Mouse (Mus musculus): ENCODE data around the gene Fance. TPM values are rescaled to one million over a fixed set of nuclear protein-coding genes. Genes with fewer than 3 reads are reported as not detected.
A peak's percentile ranks its signal among the peaks of the same experiment; 100 is the strongest.

The Fance gene
- polyA plus RNA-seq (2016; fragmentation: Nextera tagmentation; extraction: Ambion mirVana) = 18.8 and 22.1 TPM in 2 replicates

DNA sequence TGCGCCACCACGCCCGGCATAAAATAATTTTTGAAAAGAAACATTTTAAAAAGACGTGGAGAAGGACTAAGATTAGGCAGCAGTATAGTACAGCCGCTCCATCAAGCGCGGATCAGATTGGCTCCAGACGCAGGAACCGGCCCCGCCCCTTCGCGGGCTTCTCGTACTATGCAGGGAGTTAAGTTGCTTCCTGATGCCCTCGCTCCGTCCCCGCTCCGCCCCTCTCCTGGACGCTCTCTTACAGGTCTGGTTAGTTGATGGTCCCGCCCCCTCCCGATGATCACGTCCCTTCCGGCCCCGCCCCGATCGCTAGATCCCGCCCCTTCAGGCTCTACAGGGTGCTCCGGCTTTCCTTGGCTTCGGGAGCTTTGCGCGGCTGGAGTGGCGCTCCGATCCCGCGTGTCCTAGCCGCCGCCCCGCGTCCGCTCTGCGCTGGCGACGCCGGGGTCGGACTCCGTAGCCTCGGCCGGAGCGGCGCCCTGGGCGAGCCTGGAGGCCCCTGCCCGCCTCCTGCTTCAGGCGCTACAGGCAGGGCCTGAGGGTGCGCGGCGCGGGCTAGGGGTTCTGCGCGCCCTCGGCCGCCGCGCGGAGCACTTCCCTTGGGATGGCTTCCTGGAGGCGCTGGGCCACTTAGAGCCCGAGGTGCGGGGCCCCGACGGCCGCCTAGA is at the start of gene Fance:
Gene Fance, plus strand, starts transcription at position 308 of the 668 bp plus-strand sequence.
- Histone ChIP-seq H3K36me3 (peaks cover 29% of the 10 kb centered on the region), H3K27ac (peak within 1 kb of the TSS; percentile 90), H3K9ac (peak within 1 kb of the TSS; percentile 94), H3K4me1 (peaks cover 68% of the 10 kb centered on the region), H3K27me3 (replicated peaks) (no peaks in the 10 kb centered on the region), H3K4me2 (peak within 1 kb of the TSS; percentile 96), H3K9me3 (replicated peaks) (no peaks in the 10 kb centered on the region), H3K4me3 (peak within 1 kb of the TSS; percentile 83)
- WGBS (ENCODE audit: insufficient replicate concordance) = under 1% methylated on average over 69 of the region's 69 CpGs
- peak; percentile 97 for ATAC-seq

DNA sequence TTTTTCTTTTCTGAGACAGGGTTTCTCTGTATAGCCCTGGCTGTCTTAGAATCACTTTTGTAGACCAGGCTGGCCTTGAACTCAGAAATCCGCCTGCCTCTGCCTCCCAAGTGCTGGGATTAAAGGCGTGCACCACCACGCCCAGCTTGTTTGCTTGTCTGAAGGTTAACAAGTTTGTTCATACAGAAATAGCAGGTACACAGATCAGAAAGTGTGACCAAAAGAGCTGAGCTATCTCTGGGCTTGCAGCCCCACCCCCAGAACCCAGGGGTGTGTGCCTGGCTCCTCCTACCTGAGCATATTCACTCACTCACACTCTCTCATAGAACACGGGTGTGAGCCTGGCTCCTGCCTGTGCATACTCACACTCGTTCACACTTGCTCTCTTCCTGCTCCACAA is 46.1 kb upstream of the Fance start:
- Histone ChIP-seq H3K4me2 (no peak overlapping the region), H3K27ac (no peak overlapping the region), H3K9me3 (replicated peaks) (no peaks in the 10 kb centered on the region), H3K27me3 (replicated peaks) (no peaks in the 10 kb centered on the region), H3K9ac (no peak overlapping the region), H3K4me1 (peaks cover 67% of the 10 kb centered on the region), H3K4me3 (no peak overlapping the region), H3K36me3 (no peaks in the 10 kb centered on the region)
- WGBS (ENCODE audit: insufficient replicate concordance) = 67% methylated on average over 5 of the region's 5 CpGs
- ATAC-seq = no peak

DNA sequence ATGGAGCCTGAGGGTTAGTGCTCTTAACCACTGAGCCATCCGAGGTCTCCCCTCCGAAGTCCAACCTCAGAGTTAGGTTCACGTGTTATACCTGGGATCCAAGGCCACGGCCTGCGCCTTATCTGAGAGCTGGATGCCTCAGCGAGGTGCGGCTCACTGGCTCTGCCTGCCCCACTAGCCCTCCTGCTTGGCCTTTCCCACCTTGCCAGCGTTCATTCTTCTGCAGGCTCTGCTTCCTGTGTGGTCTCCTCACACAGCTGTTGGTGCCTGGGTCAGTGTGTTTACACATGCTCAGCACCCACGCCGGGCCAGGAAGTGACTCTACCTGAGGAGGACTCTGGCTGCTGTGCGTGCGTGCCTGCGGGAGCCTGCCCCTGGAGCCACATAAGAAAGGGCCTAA is 43.2 kb upstream of the Fance start:
- H3K4me1 ChIP-seq = peaks cover 56% of the 10 kb centered on the region
- no peaks in the 10 kb centered on the region for H3K27me3 ChIP-seq (replicated peaks)
- no peak overlapping the region; the same call in 1 of the 2 replicates for H3K4me2 ChIP-seq
- no peak for ATAC-seq
- H3K36me3 ChIP-seq = no peaks in the 10 kb centered on the region
- H3K4me3 ChIP-seq = no peak overlapping the region
- 66% methylated on average over 13 of the region's 13 CpGs for WGBS (ENCODE audit: insufficient replicate concordance)
- H3K9ac ChIP-seq = no peak overlapping the region
- H3K27ac ChIP-seq = no peak overlapping the region
- H3K9me3 ChIP-seq (replicated peaks) = no peaks in the 10 kb centered on the region

DNA sequence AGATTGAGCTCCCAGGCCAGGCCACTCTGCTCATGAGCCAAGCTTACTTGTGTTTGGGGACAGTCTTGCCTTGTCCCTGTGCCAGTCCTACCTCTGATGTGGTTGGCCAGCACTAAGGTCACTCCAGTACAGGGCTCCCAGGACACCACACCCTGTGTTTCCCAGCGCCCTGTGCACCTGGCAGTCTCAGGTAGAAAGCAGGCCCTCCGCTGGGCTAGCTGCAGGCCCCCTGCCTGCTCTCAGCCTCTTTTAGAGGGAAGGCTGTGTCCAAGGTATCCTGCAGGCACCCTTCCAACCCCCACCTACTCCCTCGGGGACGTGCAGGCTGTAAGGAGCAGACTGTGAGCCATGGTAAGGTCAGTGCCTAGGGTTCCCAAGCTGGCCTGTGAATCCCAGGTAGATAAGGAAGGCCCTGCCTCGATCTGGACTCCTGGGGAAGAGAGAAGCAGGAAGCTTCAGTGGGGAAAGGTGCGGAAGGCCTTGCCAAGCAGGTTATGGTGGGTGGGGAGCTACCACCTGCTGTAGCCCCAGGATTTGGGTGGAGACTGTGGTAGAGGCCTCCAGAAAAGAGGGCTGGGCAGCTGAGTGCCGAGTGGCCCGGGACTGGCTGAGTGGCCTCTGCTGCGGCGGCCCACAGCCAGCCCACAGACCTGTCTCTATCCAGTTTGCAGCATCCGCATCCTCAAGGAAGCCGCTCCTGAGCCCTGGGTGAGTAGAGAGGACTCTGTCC is 41.6 kb upstream of the Fance start:
- H3K9ac ChIP-seq = no peak overlapping the region
- no peaks in the 10 kb centered on the region for H3K27me3 ChIP-seq (replicated peaks)
- no peak overlapping the region for H3K4me2 ChIP-seq
- 0 out of 2 replicates have a peak, but pooled peaks cover 4% of the 10 kb centered on the region for H3K36me3 ChIP-seq
- no peaks in the 10 kb centered on the region for H3K9me3 ChIP-seq (replicated peaks)
- ATAC-seq = no peak
- H3K4me1 ChIP-seq = peaks cover 51% of the 10 kb centered on the region
- no peak overlapping the region for H3K27ac ChIP-seq
- 80% methylated on average over 12 of the region's 12 CpGs for WGBS (ENCODE audit: insufficient replicate concordance)
- H3K4me3 ChIP-seq = no peak overlapping the region

DNA sequence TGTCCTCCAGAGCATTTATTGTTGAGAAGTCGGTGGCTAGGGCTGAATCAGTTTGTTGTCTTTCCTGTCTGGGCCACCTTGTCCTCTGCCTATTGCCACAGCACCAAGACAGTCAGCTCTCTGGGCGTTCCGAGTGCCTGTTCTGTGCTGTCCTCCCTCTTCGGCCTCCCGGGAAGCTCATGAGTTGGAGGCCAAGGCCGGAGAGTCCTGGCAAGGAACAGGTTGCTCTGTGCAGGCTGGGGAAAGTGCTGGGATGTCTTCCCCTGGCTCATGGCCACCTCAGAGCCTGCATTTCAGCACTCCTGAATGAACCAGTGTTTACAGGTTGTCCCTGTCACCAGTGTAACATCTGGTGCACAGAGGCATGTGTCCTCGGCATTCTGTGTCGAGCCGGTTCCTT is 41.0 kb upstream of the Fance start:
- Histone ChIP-seq H3K9me3 (replicated peaks) (no peaks in the 10 kb centered on the region), H3K27ac (no peak overlapping the region), H3K4me2 (no peak overlapping the region), H3K9ac (no peak overlapping the region), H3K27me3 (replicated peaks) (no peaks in the 10 kb centered on the region), H3K4me1 (peaks cover 53% of the 10 kb centered on the region), H3K36me3 (0 out of 2 replicates have a peak, but pooled peaks cover 9% of the 10 kb centered on the region), H3K4me3 (no peak overlapping the region)
- ATAC-seq = no peak
- WGBS (ENCODE audit: insufficient replicate concordance) = 82% methylated on average over 9 of the region's 9 CpGs

DNA sequence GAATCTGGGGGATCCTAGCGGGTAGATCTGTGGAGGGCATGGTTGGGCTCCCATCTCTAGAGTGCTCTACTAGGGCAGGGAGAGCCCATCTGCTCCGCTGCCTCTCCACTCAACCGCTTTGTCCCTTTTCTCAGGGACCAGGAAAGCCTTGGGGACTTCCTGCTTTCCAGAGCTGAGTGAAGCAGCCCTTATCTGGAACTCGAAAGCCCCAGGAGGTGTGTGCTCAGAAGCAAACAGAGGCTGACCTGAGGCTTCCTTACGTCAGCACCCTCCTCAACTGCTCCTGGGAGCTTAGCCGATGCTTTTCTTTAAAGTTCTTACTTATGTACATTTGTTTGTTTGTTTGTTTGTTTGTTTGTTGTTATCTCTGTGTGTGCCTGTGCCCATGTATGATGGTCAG is 40.5 kb upstream of the Fance start:
- Histone ChIP-seq H3K4me2 (no peak overlapping the region), H3K9ac (no peak overlapping the region), H3K27me3 (replicated peaks) (no peaks in the 10 kb centered on the region), H3K36me3 (0 out of 2 replicates have a peak, but pooled peaks cover 9% of the 10 kb centered on the region), H3K4me1 (peaks cover 55% of the 10 kb centered on the region), H3K4me3 (no peak overlapping the region), H3K27ac (no peak overlapping the region), H3K9me3 (replicated peaks) (no peaks in the 10 kb centered on the region)
- 60% methylated on average over 6 of the region's 6 CpGs for WGBS (ENCODE audit: insufficient replicate concordance)
- ATAC-seq = no peak

DNA sequence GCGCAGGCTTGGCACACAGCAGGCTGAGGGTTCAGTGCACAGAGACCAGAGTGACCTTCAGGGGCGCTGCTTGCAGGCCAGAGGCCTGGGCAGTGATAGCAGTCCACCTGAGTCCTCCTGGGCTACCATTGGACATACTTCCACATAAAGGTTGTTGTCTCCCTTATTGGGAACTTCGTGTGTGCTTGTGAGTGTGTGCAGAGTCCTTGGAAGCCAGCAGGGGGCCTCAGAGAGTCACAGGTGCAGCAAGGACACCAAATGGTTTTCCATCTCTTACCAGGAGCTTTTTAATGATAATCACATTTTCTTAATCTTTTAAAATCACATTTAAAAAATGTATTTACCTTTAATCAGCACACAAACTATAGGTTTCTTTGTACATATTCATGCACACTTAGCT is 38.6 kb upstream of the Fance start:
- H3K4me1 ChIP-seq = peaks cover 65% of the 10 kb centered on the region
- H3K4me3 ChIP-seq = no peak overlapping the region
- no peaks in the 10 kb centered on the region for H3K27me3 ChIP-seq (replicated peaks)
- H3K27ac ChIP-seq = no peak overlapping the region
- H3K36me3 ChIP-seq = 0 out of 2 replicates have a peak, but pooled peaks cover 9% of the 10 kb centered on the region
- no peaks in the 10 kb centered on the region for H3K9me3 ChIP-seq (replicated peaks)
- no peak overlapping the region for H3K4me2 ChIP-seq
- no peak overlapping the region for H3K9ac ChIP-seq
- no peak for ATAC-seq
- 71% methylated on average over 3 of the region's 3 CpGs for WGBS (ENCODE audit: insufficient replicate concordance)

DNA sequence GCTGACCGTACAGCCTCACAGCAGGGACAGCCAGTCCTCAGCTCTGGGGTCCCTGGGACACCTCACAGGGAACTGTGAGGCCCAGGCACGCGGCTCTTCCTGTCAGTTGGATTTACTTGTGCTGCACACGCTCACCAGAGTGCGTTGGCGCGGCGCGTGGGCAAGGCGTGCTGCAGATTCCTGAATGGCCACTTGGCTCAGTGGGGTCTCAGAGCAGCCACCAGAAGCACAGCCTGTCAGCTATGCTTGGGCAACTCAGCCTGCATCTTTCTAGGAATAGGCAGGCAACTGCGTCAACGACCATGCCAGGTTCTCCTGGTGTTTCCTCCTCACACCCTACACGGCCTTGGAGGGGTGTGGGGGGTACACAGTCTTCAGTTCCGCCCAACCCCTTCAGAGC is 36.1 kb upstream of the Fance start:
- H3K4me1 ChIP-seq = peaks cover 63% of the 10 kb centered on the region
- no peaks in the 10 kb centered on the region for H3K27me3 ChIP-seq (replicated peaks)
- no peak overlapping the region for H3K4me2 ChIP-seq
- H3K9ac ChIP-seq = no peak overlapping the region; the same call in 1 of the 2 replicates
- 0 out of 2 replicates have a peak, but pooled peaks cover 9% of the 10 kb centered on the region for H3K36me3 ChIP-seq
- WGBS (ENCODE audit: insufficient replicate concordance) = 85% methylated on average over 14 of the region's 14 CpGs
- ATAC-seq = no peak
- peak overlapping the region; percentile 46; the same call in 1 of the 2 replicates for H3K27ac ChIP-seq
- H3K9me3 ChIP-seq (replicated peaks) = no peaks in the 10 kb centered on the region
- no peak overlapping the region for H3K4me3 ChIP-seq

DNA sequence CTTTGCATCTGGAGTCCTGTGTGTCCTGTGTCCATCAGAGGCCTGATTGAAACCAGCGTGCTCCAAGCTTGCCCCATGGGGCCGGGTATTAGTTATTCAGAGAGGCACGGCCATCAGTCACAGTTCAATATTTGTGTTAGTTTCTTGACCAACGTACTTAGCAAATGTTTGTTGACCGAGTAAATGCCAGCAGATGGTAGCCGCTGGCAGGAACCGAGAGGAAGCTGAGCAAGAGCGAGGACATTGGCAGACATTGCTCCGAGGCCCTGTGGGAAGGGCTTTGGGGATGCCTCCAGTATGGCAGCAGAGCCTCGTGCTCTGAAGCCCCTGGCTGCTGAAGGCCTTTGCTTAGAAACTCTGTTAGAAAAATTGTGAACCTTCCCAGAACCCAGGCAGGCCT is 35.6 kb upstream of the Fance start:
- Histone ChIP-seq H3K9me3 (replicated peaks) (no peaks in the 10 kb centered on the region), H3K27me3 (replicated peaks) (no peaks in the 10 kb centered on the region), H3K27ac (peak overlapping the region; percentile 46; the same call in 1 of the 2 replicates), H3K4me1 (peaks cover 58% of the 10 kb centered on the region), H3K4me2 (no peak overlapping the region), H3K4me3 (no peak overlapping the region), H3K36me3 (0 out of 2 replicates have a peak, but pooled peaks cover 9% of the 10 kb centered on the region), H3K9ac (no peak overlapping the region; the same call in 1 of the 2 replicates)
- no peak for ATAC-seq
- WGBS (ENCODE audit: insufficient replicate concordance) = 81% methylated on average over 10 of the region's 10 CpGs

DNA sequence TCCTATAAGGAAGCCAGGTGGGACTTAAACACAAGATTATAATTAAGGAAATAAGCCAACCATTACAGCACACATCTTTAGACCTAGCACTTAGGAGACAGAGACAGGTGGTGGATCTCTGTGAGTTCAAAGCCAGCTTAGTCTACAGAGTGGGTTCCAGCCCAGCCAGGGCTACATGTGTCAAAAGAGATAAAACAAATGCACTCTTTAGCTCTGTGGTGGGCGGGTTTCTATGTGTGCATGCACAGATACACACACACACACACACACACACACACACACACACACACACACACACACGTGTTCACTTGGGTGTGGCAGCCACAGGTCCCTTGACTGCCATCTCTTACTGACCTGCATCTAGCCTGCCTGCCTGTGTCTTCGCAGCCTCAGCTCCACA is 35.2 kb upstream of the Fance start:
- ATAC-seq = peak; percentile 66
- no peak overlapping the region for H3K4me2 ChIP-seq
- H3K4me3 ChIP-seq = no peak overlapping the region
- WGBS (ENCODE audit: insufficient replicate concordance) = 40% methylated on average over 3 of the region's 3 CpGs
- peaks cover 53% of the 10 kb centered on the region for H3K4me1 ChIP-seq
- no peaks in the 10 kb centered on the region for H3K27me3 ChIP-seq (replicated peaks)
- H3K36me3 ChIP-seq = 0 out of 2 replicates have a peak, but pooled peaks cover 9% of the 10 kb centered on the region
- no peaks in the 10 kb centered on the region for H3K9me3 ChIP-seq (replicated peaks)
- no peak overlapping the region for H3K27ac ChIP-seq
- H3K9ac ChIP-seq = no peak overlapping the region

DNA sequence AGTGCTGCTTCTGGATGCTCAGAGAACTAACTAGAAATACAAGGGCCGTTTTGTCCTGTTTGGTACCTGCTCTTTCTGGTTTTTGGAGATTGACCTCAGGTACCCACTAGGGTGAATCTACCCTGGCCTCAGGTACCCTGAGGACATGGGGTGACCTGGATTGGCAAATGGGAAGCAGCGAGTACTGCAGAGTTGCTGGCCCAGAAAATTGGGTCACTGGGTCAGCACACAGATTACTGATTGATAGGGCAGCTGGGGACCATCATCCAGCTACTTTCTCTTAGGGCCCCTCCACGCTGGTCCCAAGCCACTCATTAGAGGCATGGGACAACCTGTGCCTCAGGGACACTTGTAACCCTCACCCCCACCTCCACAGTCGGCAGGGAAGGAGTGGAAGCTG is 34.1 kb upstream of the Fance start:
- H3K27ac ChIP-seq = no peak overlapping the region

DNA sequence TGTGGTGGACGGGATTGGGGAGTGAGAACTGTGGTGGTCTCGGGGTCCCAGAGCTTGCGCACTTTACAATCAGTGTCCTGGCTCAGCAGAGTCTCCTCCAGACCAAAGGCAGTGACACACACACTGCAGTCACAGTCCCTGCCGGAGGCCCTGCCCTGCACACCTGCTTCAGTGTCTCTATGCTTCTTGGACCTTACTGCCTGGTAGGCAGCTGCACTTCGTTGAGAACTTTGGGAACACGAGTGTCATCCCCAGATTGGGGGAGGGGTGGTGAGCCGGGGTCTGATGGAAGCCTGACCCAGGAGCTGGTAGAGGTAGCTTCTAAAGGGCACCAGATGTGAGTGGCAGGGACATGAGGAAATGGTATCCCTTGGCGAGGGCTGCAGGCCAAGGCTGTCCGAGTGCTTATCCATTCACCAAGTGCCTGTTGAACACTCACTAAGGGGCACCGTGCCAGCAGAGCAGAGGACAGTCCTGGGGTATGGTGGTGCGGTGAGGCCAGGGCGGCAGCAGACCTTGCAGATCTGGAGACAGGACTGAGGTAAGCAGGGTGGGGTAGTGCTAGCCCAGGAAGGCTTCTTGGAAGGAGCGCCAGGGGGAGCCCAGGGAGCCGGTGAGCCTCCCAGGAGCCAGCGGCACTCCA is 33.4 kb upstream of the Fance start:
- WGBS (ENCODE audit: insufficient replicate concordance) = 73% methylated on average over 15 of the region's 15 CpGs
- H3K9me3 ChIP-seq (replicated peaks) = no peaks in the 10 kb centered on the region
- peaks cover 55% of the 10 kb centered on the region for H3K4me1 ChIP-seq
- no peak for ATAC-seq
- no peak overlapping the region for H3K27ac ChIP-seq
- no peak overlapping the region for H3K4me2 ChIP-seq
- H3K4me3 ChIP-seq = no peak overlapping the region
- 0 out of 2 replicates have a peak, but pooled peaks cover 9% of the 10 kb centered on the region for H3K36me3 ChIP-seq
- H3K27me3 ChIP-seq (replicated peaks) = no peaks in the 10 kb centered on the region
- peak overlapping the region; percentile 20; the same call in 1 of the 2 replicates for H3K9ac ChIP-seq

More for the DNA sequence above, 34.1 kb upstream of the Fance start:
- no peak overlapping the region for H3K4me2 ChIP-seq
- no peak for ATAC-seq
- H3K9me3 ChIP-seq (replicated peaks) = no peaks in the 10 kb centered on the region
- H3K4me3 ChIP-seq = no peak overlapping the region
- WGBS (ENCODE audit: insufficient replicate concordance) = 53% methylated on average over 4 of the region's 4 CpGs
- no peaks in the 10 kb centered on the region for H3K27me3 ChIP-seq (replicated peaks)
- H3K36me3 ChIP-seq = 0 out of 2 replicates have a peak, but pooled peaks cover 9% of the 10 kb centered on the region
- peaks cover 52% of the 10 kb centered on the region for H3K4me1 ChIP-seq
- no peak overlapping the region for H3K9ac ChIP-seq

Measured in liver, embryonic 12.5 days (tissue).